Mouse (Mus musculus) stomach, embryonic 15.5 days (tissue): ENCODE measurements around the gene S100pbp. TPM values are rescaled to one million over a fixed set of nuclear protein-coding genes. Genes with fewer than 3 reads are reported as not detected.
A peak's percentile ranks its signal among the peaks of the same experiment; 100 is the strongest.

Source experiments
- ATAC-seq: fragments of 200-750 bp; cut with Nextera tagmentation; 2 replicates; pipeline ENCODE4 v1.8.0; 2017; ENCODE audit warnings: low read depth, moderate number of reproducible peaks, moderate TSS enrichment; ENCODE audit not compliant: insufficient read depth, low FRiP score
- H3K27ac ChIP-seq: fragments of 300-500 bp; sonication (generic); 2 replicates; pipeline ENCODE4 v1.5.1; 2015; ENCODE audit warnings: mild to moderate bottlenecking, inconsistent platforms
- H3K27me3 ChIP-seq: fragments of 300-500 bp; sonication (generic); replicated peaks from 2 replicates; pipeline ENCODE4 v1.6.1; 2015; ENCODE audit warnings: inconsistent platforms
- H3K36me3 ChIP-seq: fragments of 300-500 bp; sonication (generic); 2 replicates; pipeline ENCODE4 v1.6.1; 2015; ENCODE audit warnings: inconsistent platforms
- H3K4me1 ChIP-seq: fragments of 300-500 bp; sonication (generic); 2 replicates; pipeline ENCODE4 v1.6.1; 2015; ENCODE audit warnings: inconsistent platforms
- H3K4me2 ChIP-seq: fragments of 300-500 bp; sonication (generic); 2 replicates; pipeline ENCODE4 v1.6.1; 2015; ENCODE audit warnings: mild to moderate bottlenecking, inconsistent platforms
- H3K4me3 ChIP-seq: fragments of 300-500 bp; sonication (generic); replicated peaks from 2 replicates; pipeline ENCODE4 v1.5.1; 2015; ENCODE audit warnings: inconsistent platforms
- H3K9ac ChIP-seq: fragments of 300-500 bp; sonication (generic); 2 replicates; pipeline ENCODE4 v1.6.1; 2015; ENCODE audit warnings: inconsistent platforms
- H3K9me3 ChIP-seq: fragments of 300-500 bp; sonication (generic); 2 replicates; pipeline ENCODE4 v1.6.1; 2016; ENCODE audit warnings: inconsistent platforms
- WGBS: fragments of 180-500 bp; shearing (Covaris S2); methylation state at CpG from one replicate; pipeline ENCODE4 v1.1.7; 2015; 5-methylcytosine and 5-hydroxymethylcytosine counted together
- polyA plus RNA-seq: library from polyadenylated mRNA; unstranded; fragments of >200 nt; fragmentation: Nextera tagmentation; extraction: Ambion mirVana; gene quantifications from 2 replicates; pipeline ENCODE4 v1.2.1, GENCODE M21; 2015

The S100pbp gene
- polyA plus RNA-seq, 1 experiment from 2014 or later, result 13.1 TPM

- Histone ChIP-seq H3K36me3 (peaks cover 5% of the 10 kb centered on the region; the same call in 1 of the 2 replicates), H3K4me2 (no peak overlapping the region), H3K27ac (peak overlapping the region; percentile 55), H3K9me3 (no peaks in the 10 kb centered on the region), H3K27me3 (no peaks in the 10 kb centered on the region), H3K9ac (no peak overlapping the region), H3K4me3 (no peak overlapping the region), H3K4me1 (peaks cover 19% of the 10 kb centered on the region; the same call in 1 of the 2 replicates)
- ATAC-seq, result peak; percentile 52; the same call in 1 of the 2 replicates
- 43% methylated on average over 16 of the region's 16 CpGs for WGBS
Measured at GRCm38 (mm10) chr4:129144401-129145367, 44.8 kb downstream of the S100pbp start.

- Histone ChIP-seq H3K27me3 (0 out of 2 replicates have a peak, but pooled peaks cover 3% of the 10 kb centered on the region), H3K4me1 (peaks cover 19% of the 10 kb centered on the region; the same call in 1 of the 2 replicates), H3K4me3 (no peak overlapping the region), H3K4me2 (no peak overlapping the region), H3K9ac (no peak overlapping the region), H3K36me3 (no peaks in the 10 kb centered on the region; the same call in 1 of the 2 replicates), H3K9me3 (no peaks in the 10 kb centered on the region), H3K27ac (no peak overlapping the region)
- WGBS, result 83% methylated on average over 5 of the region's 5 CpGs
- ATAC-seq, result no peak
Measured at GRCm38 (mm10) chr4:129143509-129143908, 46.0 kb downstream of the S100pbp start.

DNA sequence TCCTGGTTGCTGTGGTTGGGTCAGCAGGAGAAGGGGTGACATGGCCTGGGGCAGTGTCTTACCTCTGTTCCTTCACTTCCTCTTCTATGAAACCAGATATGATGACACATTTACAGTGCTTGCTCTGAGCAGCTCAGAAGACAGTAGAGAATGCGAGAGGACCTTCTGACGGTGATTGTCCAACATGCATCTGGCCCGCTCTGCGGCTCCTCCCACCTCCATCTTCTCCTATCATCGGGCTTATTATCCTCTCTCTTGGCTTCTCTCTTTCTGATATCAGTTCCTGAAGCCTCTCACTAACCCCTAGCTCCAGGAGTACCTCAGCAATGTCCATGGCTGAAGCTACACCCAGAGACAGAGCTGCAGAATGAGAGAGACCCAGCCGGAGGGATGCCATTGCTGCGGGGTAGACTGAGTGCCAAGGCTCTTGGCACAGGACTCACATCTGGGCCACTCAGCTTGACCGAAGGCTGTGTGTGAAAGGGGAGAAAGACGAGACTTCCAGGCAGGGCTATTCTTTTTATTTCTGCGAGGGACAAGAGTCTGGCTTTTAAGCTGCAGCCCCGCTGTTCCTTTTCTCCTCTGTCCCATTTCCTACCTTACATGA, 47.0 kb downstream of the S100pbp start:
- peaks cover 13% of the 10 kb centered on the region for H3K27me3 ChIP-seq
- H3K9me3 ChIP-seq, result no peaks in the 10 kb centered on the region
- H3K4me1 ChIP-seq, result peaks cover 16% of the 10 kb centered on the region; the same call in 1 of the 2 replicates
- H3K9ac ChIP-seq, result no peak overlapping the region
- H3K4me3 ChIP-seq, result no peak overlapping the region
- WGBS, result 82% methylated on average over 11 of the region's 11 CpGs
- no peak for ATAC-seq
- H3K27ac ChIP-seq, result no peak overlapping the region
- no peaks in the 10 kb centered on the region for H3K36me3 ChIP-seq
- no peak overlapping the region for H3K4me2 ChIP-seq

DNA sequence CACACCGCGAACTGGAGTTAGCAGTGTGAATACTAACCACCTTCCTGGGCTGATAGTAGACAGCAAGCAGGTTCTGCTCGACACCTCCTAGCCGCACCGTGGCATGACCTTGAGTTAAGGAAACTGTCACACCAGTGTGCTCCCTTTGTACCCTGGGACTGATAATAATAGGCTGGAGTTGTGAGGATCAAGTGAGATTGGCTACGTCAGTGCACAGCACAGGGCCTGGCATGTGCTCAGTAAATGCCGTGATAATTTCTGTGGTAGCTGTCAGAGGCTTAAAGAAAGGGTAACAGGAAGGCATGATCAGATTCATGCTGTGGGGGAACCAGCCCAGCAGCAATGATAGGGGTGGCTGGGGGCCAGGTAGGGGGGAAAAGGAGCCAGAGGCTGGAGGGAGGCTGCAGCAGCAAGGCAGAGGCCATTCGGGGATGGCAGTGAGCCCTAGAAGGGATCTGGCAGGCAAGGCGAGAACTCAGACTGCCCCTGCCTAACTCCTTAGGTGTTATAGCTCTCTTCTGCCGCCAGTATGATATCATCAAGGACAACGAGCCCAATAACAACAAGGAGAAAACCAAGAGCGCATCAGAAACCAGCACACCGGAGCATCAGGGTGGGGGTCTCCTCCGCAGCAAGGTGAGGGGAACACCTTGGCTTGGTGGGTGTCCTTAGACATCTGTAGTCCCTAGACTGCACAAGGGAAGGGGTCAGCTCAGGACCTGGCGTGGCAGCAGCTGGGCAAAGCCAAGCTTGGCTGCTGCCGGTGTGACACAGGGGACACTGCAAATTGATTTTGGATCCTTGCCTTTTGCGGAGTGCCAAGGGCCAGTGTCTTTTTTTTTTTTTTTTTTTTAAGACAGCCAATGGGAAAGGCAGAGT, 47.7 kb downstream of the S100pbp start:
- no peaks in the 10 kb centered on the region for H3K9me3 ChIP-seq
- H3K27me3 ChIP-seq, result peaks cover 20% of the 10 kb centered on the region
- no peak overlapping the region for H3K27ac ChIP-seq
- no peak overlapping the region for H3K9ac ChIP-seq
- H3K4me1 ChIP-seq, result peaks cover 16% of the 10 kb centered on the region; the same call in 1 of the 2 replicates
- no peak overlapping the region for H3K4me2 ChIP-seq
- no peak for ATAC-seq
- WGBS, result 72% methylated on average over 17 of the region's 17 CpGs
- no peaks in the 10 kb centered on the region for H3K36me3 ChIP-seq
- no peak overlapping the region for H3K4me3 ChIP-seq

- Histone ChIP-seq H3K9me3 (no peaks in the 10 kb centered on the region), H3K4me2 (no peak overlapping the region), H3K4me1 (peaks cover 21% of the 10 kb centered on the region; the same call in 1 of the 2 replicates), H3K27me3 (peaks cover 24% of the 10 kb centered on the region), H3K36me3 (no peaks in the 10 kb centered on the region), H3K9ac (no peak overlapping the region), H3K4me3 (no peak overlapping the region), H3K27ac (no peak overlapping the region)
- ATAC-seq, result no peak
- 81% methylated on average over 4 of the region's 4 CpGs for WGBS
Measured at GRCm38 (mm10) chr4:129140808-129141207, 48.7 kb downstream of the S100pbp start.

GRCm38 (mm10) chr4:129139642-129140041, 49.9 kb downstream of the S100pbp start:
- WGBS, result 78% methylated on average over 5 of the region's 5 CpGs
- Histone ChIP-seq H3K27ac (no peak overlapping the region), H3K36me3 (no peaks in the 10 kb centered on the region), H3K4me1 (peaks cover 19% of the 10 kb centered on the region), H3K4me2 (no peak overlapping the region), H3K9ac (no peak overlapping the region), H3K4me3 (no peak overlapping the region), H3K9me3 (no peaks in the 10 kb centered on the region), H3K27me3 (peaks cover 31% of the 10 kb centered on the region)
- peak; percentile 57; the same call in 1 of the 2 replicates for ATAC-seq

GRCm38 (mm10) chr4:129137392-129138321, 51.9 kb downstream of the S100pbp start:
- ATAC-seq, result no peak
- H3K9ac ChIP-seq, result 0 out of 2 replicates have a peak overlapping the region, but pooled peaks have one; percentile 56
- 56% methylated on average over 14 of the region's 14 CpGs for WGBS

GRCm38 (mm10) chr4:129136579-129137391, 52.7 kb downstream of the S100pbp start, which contains the start of gene Fndc5:
Gene Fndc5 (plus strand): TSS chr4:129136999.
- no peak for ATAC-seq
- peaks cover 31% of the 10 kb centered on the region for H3K27me3 ChIP-seq
- H3K9me3 ChIP-seq, result no peaks in the 10 kb centered on the region
- H3K36me3 ChIP-seq, result no peaks in the 10 kb centered on the region
- H3K4me2 ChIP-seq, result peak within 1 kb of the TSS; percentile 94
- 2% methylated on average over 51 of the region's 80 CpGs for WGBS
- peak within 1 kb of the TSS; percentile 53 for H3K4me3 ChIP-seq
- H3K9ac ChIP-seq, result peak within 1 kb of the TSS; percentile 56
- no peak within 1 kb of the TSS for H3K27ac ChIP-seq
- H3K4me1 ChIP-seq, result peaks cover 16% of the 10 kb centered on the region

More at GRCm38 (mm10) chr4:129137392-129138321, 51.9 kb downstream of the S100pbp start:
- peak overlapping the region; percentile 94 for H3K4me2 ChIP-seq
- peaks cover 31% of the 10 kb centered on the region for H3K27me3 ChIP-seq
- peak overlapping the region; percentile 53 for H3K4me3 ChIP-seq
- H3K4me1 ChIP-seq, result peaks cover 20% of the 10 kb centered on the region
- no peak overlapping the region for H3K27ac ChIP-seq
- no peaks in the 10 kb centered on the region for H3K36me3 ChIP-seq
- no peaks in the 10 kb centered on the region for H3K9me3 ChIP-seq

GRCm38 (mm10) chr4:129136189-129136578, 53.3 kb downstream of the S100pbp start:
- Histone ChIP-seq H3K4me2 (peak overlapping the region; percentile 94), H3K27ac (no peak overlapping the region), H3K27me3 (peaks cover 31% of the 10 kb centered on the region), H3K4me1 (peaks cover 14% of the 10 kb centered on the region), H3K4me3 (peak overlapping the region; percentile 53), H3K9ac (no peak overlapping the region), H3K36me3 (no peaks in the 10 kb centered on the region), H3K9me3 (no peaks in the 10 kb centered on the region)
- no peak for ATAC-seq
- 40% methylated on average over 9 of the region's 9 CpGs for WGBS

- no peak for ATAC-seq
- 65% methylated on average over 2 of the region's 2 CpGs for WGBS
Measured at GRCm38 (mm10) chr4:129135637-129136036, 53.9 kb downstream of the S100pbp start.

More at GRCm38 (mm10) chr4:129135637-129136036, 53.9 kb downstream of the S100pbp start:
- Histone ChIP-seq H3K9ac (no peak overlapping the region), H3K36me3 (no peaks in the 10 kb centered on the region), H3K4me1 (peaks cover 20% of the 10 kb centered on the region), H3K27me3 (peaks cover 31% of the 10 kb centered on the region), H3K27ac (no peak overlapping the region), H3K9me3 (no peaks in the 10 kb centered on the region), H3K4me3 (no peak overlapping the region), H3K4me2 (no peak overlapping the region)
